Mouse (Mus musculus) embryonic facial prominence, embryonic 14.5 days (tissue): ENCODE data around the gene Vmp1. TPM values are rescaled to one million over a fixed set of nuclear protein-coding genes. Genes with fewer than 3 reads are reported as not detected.
A peak's percentile ranks its signal among the peaks of the same experiment; 100 is the strongest.

Experiments used
- ATAC-seq: fragments of 200-750 bp; cut with Nextera tagmentation; 2 replicates; pipeline ENCODE4 v1.8.0; 2017; ENCODE audit warnings: low read depth, moderate number of reproducible peaks, moderate TSS enrichment
- DNase-seq: peaks from one replicate; pipeline ENCODE4 v3.0.0-alpha.2; 2015; ENCODE audit warnings: low spot score
- H3K27ac ChIP-seq: fragments of 300-500 bp; sonication (generic); replicated peaks from 2 replicates; pipeline ENCODE4 v1.5.1; 2014; ENCODE audit warnings: low read depth, mild to moderate bottlenecking, low read length, moderate library complexity
- H3K27me3 ChIP-seq: fragments of 300-500 bp; sonication (generic); replicated peaks from 2 replicates; pipeline ENCODE4 v1.6.1; 2014; ENCODE audit warnings: low read length; ENCODE audit not compliant: control insufficient read depth, insufficient read depth
- H3K36me3 ChIP-seq: fragments of 300-500 bp; sonication (generic); 2 replicates; pipeline ENCODE4 v1.6.1; 2014; ENCODE audit warnings: low read length, mixed read lengths; ENCODE audit not compliant: control insufficient read depth, insufficient read depth
- H3K4me1 ChIP-seq: fragments of 300-500 bp; sonication (generic); 2 replicates; pipeline ENCODE4 v1.6.1; 2014; ENCODE audit warnings: antibody characterized with exemption, low read length; ENCODE audit not compliant: control insufficient read depth, insufficient read depth
- H3K4me2 ChIP-seq: fragments of 300-500 bp; sonication (generic); 2 replicates; pipeline ENCODE4 v1.6.1; 2014; ENCODE audit warnings: low read depth, mild to moderate bottlenecking, low read length, moderate library complexity, mixed read lengths
- H3K4me3 ChIP-seq: fragments of 300-500 bp; sonication (generic); 2 replicates; pipeline ENCODE4 v1.5.1; 2014; ENCODE audit warnings: low read depth, mild to moderate bottlenecking, low read length
- H3K9ac ChIP-seq: fragments of 300-500 bp; sonication (generic); 2 replicates; pipeline ENCODE4 v1.6.1; 2014; ENCODE audit warnings: low read depth, mild to moderate bottlenecking, low read length, moderate library complexity, mixed read lengths
- H3K9me3 ChIP-seq: fragments of 300-500 bp; sonication (generic); 2 replicates; pipeline ENCODE4 v1.6.1; 2016; ENCODE audit warnings: low read length; ENCODE audit not compliant: control insufficient read depth
- WGBS: fragments of 180-500 bp; shearing (Covaris S2); extraction: QIAGEN DNeasy Blood & Tissue Kit; methylation state at CpG from one replicate; pipeline ENCODE4 v1.1.7; 2014; 5-methylcytosine and 5-hydroxymethylcytosine counted together
- polyA plus RNA-seq: library from polyadenylated mRNA; unstranded; fragments of >200 nt; fragmentation: Nextera tagmentation; extraction: Ambion mirVana; gene quantifications from 2 replicates; pipeline ENCODE4 v1.2.1, GENCODE M21; 2014

Vmp1 gene
- polyA plus RNA-seq, 1 experiment from 2014 or later, result 86.6 TPM

GRCm38 (mm10) chr11:86637697-86638096, 45.9 kb downstream of the Vmp1 start:
- 52% methylated on average over 2 of the region's 2 CpGs for WGBS
- H3K27ac ChIP-seq, result no peak overlapping the region
- H3K9me3 ChIP-seq, result no peaks in the 10 kb centered on the region
- H3K27me3 ChIP-seq, result no peaks in the 10 kb centered on the region
- H3K4me3 ChIP-seq, result no peak overlapping the region
- no peaks in the 10 kb centered on the region for H3K4me1 ChIP-seq
- ATAC-seq (no peak), DNase-seq (no peak)
- no peak overlapping the region for H3K9ac ChIP-seq
- peaks cover 17% of the 10 kb centered on the region; the same call in 1 of the 2 replicates for H3K36me3 ChIP-seq
- no peak overlapping the region for H3K4me2 ChIP-seq

- Histone ChIP-seq H3K4me3 (no peak overlapping the region), H3K4me2 (no peak overlapping the region), H3K4me1 (no peaks in the 10 kb centered on the region), H3K9ac (no peak overlapping the region), H3K9me3 (no peaks in the 10 kb centered on the region), H3K27me3 (no peaks in the 10 kb centered on the region), H3K27ac (no peak overlapping the region), H3K36me3 (peaks cover 18% of the 10 kb centered on the region; the same call in 1 of the 2 replicates)
- no peak for ATAC-seq
- WGBS, result 93% methylated on average over 6 of the region's 6 CpGs
- DNase-seq, result no peak
Observed at GRCm38 (mm10) chr11:86634396-86634795, 49.2 kb downstream of the Vmp1 start.

GRCm38 (mm10) chr11:86629941-86630340, 53.7 kb downstream of the Vmp1 start:
- Histone ChIP-seq H3K4me3 (no peak overlapping the region), H3K4me2 (no peak overlapping the region), H3K36me3 (peaks cover 15% of the 10 kb centered on the region; the same call in 1 of the 2 replicates), H3K4me1 (no peaks in the 10 kb centered on the region), H3K9ac (no peak overlapping the region), H3K9me3 (no peaks in the 10 kb centered on the region), H3K27ac (no peak overlapping the region), H3K27me3 (no peaks in the 10 kb centered on the region)
- ATAC-seq (no peak), DNase-seq (no peak)
- WGBS, result 90% methylated on average over 7 of the region's 7 CpGs

GRCm38 (mm10) chr11:86629445-86629844, 54.2 kb downstream of the Vmp1 start:
- ATAC-seq (no peak), DNase-seq (no peak)
- H3K27ac ChIP-seq, result no peak overlapping the region
- no peaks in the 10 kb centered on the region for H3K27me3 ChIP-seq
- peaks cover 10% of the 10 kb centered on the region; the same call in 1 of the 2 replicates for H3K36me3 ChIP-seq
- no peak overlapping the region for H3K4me2 ChIP-seq
- H3K4me3 ChIP-seq, result no peak overlapping the region
- WGBS, result 86% methylated on average over 3 of the region's 3 CpGs
- H3K9ac ChIP-seq, result no peak overlapping the region
- H3K4me1 ChIP-seq, result no peaks in the 10 kb centered on the region
- H3K9me3 ChIP-seq, result no peaks in the 10 kb centered on the region

- no peaks in the 10 kb centered on the region for H3K27me3 ChIP-seq
- H3K4me1 ChIP-seq, result no peaks in the 10 kb centered on the region
- no peak overlapping the region for H3K4me3 ChIP-seq
- WGBS, result 68% methylated on average over 2 of the region's 2 CpGs
- ATAC-seq (no peak), DNase-seq (no peak)
- H3K4me2 ChIP-seq, result no peak overlapping the region
- H3K9me3 ChIP-seq, result no peaks in the 10 kb centered on the region
- peaks cover 9% of the 10 kb centered on the region; the same call in 1 of the 2 replicates for H3K36me3 ChIP-seq
- no peak overlapping the region for H3K27ac ChIP-seq
- no peak overlapping the region for H3K9ac ChIP-seq
Observed at GRCm38 (mm10) chr11:86628448-86628847, 55.2 kb downstream of the Vmp1 start.

GRCm38 (mm10) chr11:86627649-86628048, 56.0 kb downstream of the Vmp1 start:
- Histone ChIP-seq H3K36me3 (0 out of 2 replicates have a peak, but pooled peaks cover 4% of the 10 kb centered on the region), H3K4me3 (no peak overlapping the region), H3K9me3 (no peaks in the 10 kb centered on the region), H3K27me3 (no peaks in the 10 kb centered on the region), H3K4me1 (peaks cover 5% of the 10 kb centered on the region; the same call in 1 of the 2 replicates), H3K4me2 (no peak overlapping the region), H3K27ac (no peak overlapping the region), H3K9ac (no peak overlapping the region)
- ATAC-seq (no peak), DNase-seq (no peak)

GRCm38 (mm10) chr11:86626714-86627113, 56.9 kb downstream of the Vmp1 start:
- no peak overlapping the region for H3K4me3 ChIP-seq
- H3K9ac ChIP-seq, result no peak overlapping the region
- 0 out of 2 replicates have a peak, but pooled peaks cover 4% of the 10 kb centered on the region for H3K36me3 ChIP-seq
- WGBS, result 89% methylated on average over 4 of the region's 4 CpGs
- DNase-seq, result no peak
- H3K27ac ChIP-seq, result no peak overlapping the region
- ATAC-seq, result no peak
- H3K4me2 ChIP-seq, result no peak overlapping the region
- H3K4me1 ChIP-seq, result peaks cover 8% of the 10 kb centered on the region; the same call in 1 of the 2 replicates
- no peaks in the 10 kb centered on the region for H3K27me3 ChIP-seq
- H3K9me3 ChIP-seq, result no peaks in the 10 kb centered on the region

- DNase-seq, result peak; percentile 61
- H3K9me3 ChIP-seq, result no peaks in the 10 kb centered on the region
Observed at GRCm38 (mm10) chr11:86624237-86624941, 59.2 kb downstream of the Vmp1 start.

More at GRCm38 (mm10) chr11:86624237-86624941, 59.2 kb downstream of the Vmp1 start:
- Histone ChIP-seq H3K27ac (peak overlapping the region; percentile 2; the same call in 1 of the 2 replicates), H3K4me2 (no peak overlapping the region), H3K4me1 (peaks cover 8% of the 10 kb centered on the region; the same call in 1 of the 2 replicates), H3K27me3 (no peaks in the 10 kb centered on the region), H3K9ac (no peak overlapping the region), H3K36me3 (no peaks in the 10 kb centered on the region), H3K4me3 (no peak overlapping the region)
- WGBS, result 53% methylated on average over 5 of the region's 5 CpGs
- no peak for ATAC-seq
